Mouse (Mus musculus): ENCODE measurements at regions not wholly inside any gene's neighbourhood (a gene's known extent, or its start where the extent isn't known, plus 50 kb on each side); places are given as distances from the start of the nearest gene placed in this dataset.
A peak's percentile ranks its signal among the peaks of the same experiment; 100 is the strongest.

DNA sequence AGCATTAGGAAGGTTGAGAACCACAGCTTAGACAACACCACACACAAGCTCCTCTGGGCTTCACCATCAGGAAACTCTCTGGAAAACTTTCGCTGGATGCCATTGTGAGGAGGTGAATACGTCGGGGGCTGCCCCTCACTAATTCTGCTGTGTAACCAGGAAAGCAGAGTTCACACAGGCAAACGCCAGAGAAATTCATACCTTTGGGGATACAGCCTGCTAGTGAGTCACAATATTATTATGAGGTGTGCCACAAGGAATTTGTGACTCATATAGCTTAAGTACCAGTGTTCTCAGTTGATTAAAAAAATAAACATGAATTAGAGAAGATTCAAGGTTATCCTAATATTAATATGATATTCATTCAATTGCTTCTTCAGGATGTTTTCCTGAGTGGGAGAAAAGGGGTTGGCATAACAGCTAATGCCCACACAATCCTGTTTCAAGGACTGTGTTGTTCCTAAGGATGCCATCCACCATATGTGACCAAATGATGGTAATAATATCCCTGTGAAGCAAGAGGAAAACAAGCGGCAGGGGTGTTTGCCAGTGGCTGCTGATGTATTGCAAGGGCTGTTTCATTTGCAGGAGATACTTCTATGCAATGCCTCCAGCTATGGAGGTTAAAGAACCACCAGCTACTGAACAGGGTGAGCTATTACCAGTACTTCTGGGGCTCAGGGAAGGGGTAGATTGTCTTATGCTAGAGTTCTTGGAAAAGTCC lies 148.4 kb upstream of the Adra1b start:
- H3K27me3 ChIP-seq (ENCODE audit: control insufficient read depth, insufficient read depth, insufficient read length): no peaks in the 10 kb centered on the region
- H3K79me2 ChIP-seq (ENCODE audit: control insufficient read depth, insufficient read depth): no peaks in the 10 kb centered on the region
- H3K4me3 ChIP-seq (ENCODE audit: insufficient read depth, poor library complexity, severe bottlenecking): no peak overlapping the region
- H3K79me3 ChIP-seq (ENCODE audit: low read depth): no peaks in the 10 kb centered on the region
- H3ac ChIP-seq (ENCODE audit: control insufficient read depth, insufficient read length, low read depth): no peak overlapping the region
- H3K36me3 ChIP-seq (ENCODE audit: control insufficient read depth, insufficient read depth): no peaks in the 10 kb centered on the region
- TF ChIP-seq CEBPB (IDR thresholded peaks at IDR 0.05; ENCODE audit: low read depth): peak; percentile 45
- TF ChIP-seq FOSL1 (IDR thresholded peaks at IDR 0.05; ENCODE audit: insufficient read depth, low read length, poor library complexity, severe bottlenecking): peak; percentile 91
- no peak for TF ChIP-seq USF1 (IDR thresholded peaks at IDR 0.05; ENCODE audit: low read depth)

DNA sequence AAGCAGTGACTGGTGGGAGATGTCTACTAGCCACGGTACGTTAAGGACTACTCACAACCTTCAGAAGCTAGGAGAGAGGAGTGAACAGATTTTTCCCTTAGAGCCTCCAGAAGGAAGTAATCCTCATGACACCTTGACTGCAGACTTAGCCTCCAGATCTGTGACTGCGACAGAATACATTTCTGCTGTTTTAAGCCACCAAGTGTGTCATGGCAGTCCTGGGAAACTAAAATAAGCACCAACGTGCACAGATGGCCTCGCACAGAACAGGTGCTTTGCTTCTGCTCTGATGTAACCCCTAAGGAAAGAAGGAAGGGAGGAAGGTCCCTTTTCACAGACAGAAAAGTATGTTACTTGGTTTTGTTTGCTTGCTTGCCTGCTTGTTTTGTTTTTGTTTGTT lies 151.5 kb upstream of the Adra1b start:
- H3K27me3 ChIP-seq (ENCODE audit: control insufficient read depth, insufficient read depth, insufficient read length): no peaks in the 10 kb centered on the region
- no peaks in the 10 kb centered on the region for H3K79me2 ChIP-seq (ENCODE audit: control insufficient read depth, insufficient read depth)
- no peaks in the 10 kb centered on the region for H3K79me3 ChIP-seq (ENCODE audit: low read depth)
- no peak overlapping the region for H3ac ChIP-seq (ENCODE audit: control insufficient read depth, insufficient read length, low read depth)
- no peaks in the 10 kb centered on the region for H3K36me3 ChIP-seq (ENCODE audit: control insufficient read depth, insufficient read depth)
- H3K4me3 ChIP-seq (ENCODE audit: insufficient read depth, poor library complexity, severe bottlenecking): no peak overlapping the region
- TF ChIP-seq CTCF (IDR thresholded peaks at IDR 0.05; ENCODE audit: control insufficient read depth, insufficient read depth, insufficient read length) (no peak), CEBPB (IDR thresholded peaks at IDR 0.05; ENCODE audit: low read depth) (no peak), MYOD1 (IDR thresholded peaks at IDR 0.05; ENCODE audit: control insufficient read depth, insufficient read length, low read depth) (no peak), MAX (IDR thresholded peaks at IDR 0.05) (no peak), MYOG (IDR thresholded peaks at IDR 0.05; ENCODE audit: control insufficient read depth, extremely low read depth, insufficient read length) (no peak), USF1 (IDR thresholded peaks at IDR 0.05; ENCODE audit: low read depth) (no peak), FOSL1 (IDR thresholded peaks at IDR 0.05; ENCODE audit: insufficient read depth, low read length, poor library complexity, severe bottlenecking) (no peak)

DNA sequence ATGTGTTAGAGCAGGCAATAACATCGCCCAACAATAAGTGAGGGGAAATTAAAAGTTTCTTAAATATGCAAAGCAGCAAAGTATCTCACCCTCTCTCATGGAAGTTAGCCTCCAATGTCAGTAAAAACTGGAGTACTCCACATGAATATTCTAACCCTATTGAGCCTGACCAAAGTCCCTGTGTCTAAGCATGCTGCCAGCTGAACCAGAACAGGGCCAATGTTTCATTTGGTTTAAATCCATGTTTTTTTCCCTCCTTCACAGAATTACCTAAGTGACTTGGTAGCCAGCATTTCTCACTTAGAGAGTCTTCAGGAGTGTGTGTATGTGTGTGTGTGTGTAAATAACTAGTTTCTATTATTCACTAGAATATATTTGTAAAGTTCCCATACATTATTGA lies 161.4 kb upstream of the Adra1b start:
- H3K4me3 ChIP-seq (ENCODE audit: insufficient read depth, poor library complexity, severe bottlenecking): no peak overlapping the region
- no peak overlapping the region for H3ac ChIP-seq (ENCODE audit: control insufficient read depth, insufficient read length, low read depth)
- no peak for TF ChIP-seq CTCF (IDR thresholded peaks at IDR 0.05; ENCODE audit: control insufficient read depth, insufficient read depth, insufficient read length)
- no peak for TF ChIP-seq CEBPB (IDR thresholded peaks at IDR 0.05; ENCODE audit: low read depth)
- TF ChIP-seq MAX (IDR thresholded peaks at IDR 0.05): no peak
- TF ChIP-seq USF1 (IDR thresholded peaks at IDR 0.05; ENCODE audit: low read depth): no peak
- TF ChIP-seq MYOG (IDR thresholded peaks at IDR 0.05; ENCODE audit: control insufficient read depth, extremely low read depth, insufficient read length): no peak
- TF ChIP-seq FOSL1 (IDR thresholded peaks at IDR 0.05; ENCODE audit: insufficient read depth, low read length, poor library complexity, severe bottlenecking): no peak
- TF ChIP-seq MYOD1 (IDR thresholded peaks at IDR 0.05; ENCODE audit: control insufficient read depth, insufficient read length, low read depth): no peak
- H3K27me3 ChIP-seq (ENCODE audit: control insufficient read depth, insufficient read depth, insufficient read length): no peaks in the 10 kb centered on the region
- H3K79me2 ChIP-seq (ENCODE audit: control insufficient read depth, insufficient read depth): no peaks in the 10 kb centered on the region
- no peaks in the 10 kb centered on the region for H3K36me3 ChIP-seq (ENCODE audit: control insufficient read depth, insufficient read depth)
- H3K79me3 ChIP-seq (ENCODE audit: low read depth): no peaks in the 10 kb centered on the region

DNA sequence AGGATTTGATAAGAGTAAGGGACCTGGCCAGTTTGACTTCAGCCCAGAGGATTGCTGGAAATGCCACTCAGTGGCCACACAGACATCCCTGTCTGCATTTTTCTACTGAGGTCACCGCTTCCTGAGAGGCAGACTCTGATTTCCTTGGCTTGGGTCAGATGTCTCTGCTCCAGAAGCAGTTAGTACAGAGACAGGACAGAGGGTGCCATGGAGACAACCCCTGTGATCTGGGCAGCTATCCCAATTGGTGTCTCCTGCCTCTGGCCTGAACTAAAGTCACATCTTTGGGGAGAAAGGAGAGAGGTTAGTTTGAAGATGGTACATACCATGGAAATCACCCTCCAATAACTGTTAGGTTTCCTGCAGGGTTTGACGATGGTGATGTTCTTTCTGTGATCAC lies 165.2 kb upstream of the Adra1b start:
- no peaks in the 10 kb centered on the region for H3K79me2 ChIP-seq (ENCODE audit: control insufficient read depth, insufficient read depth)
- no peak overlapping the region for H3ac ChIP-seq (ENCODE audit: control insufficient read depth, insufficient read length, low read depth)
- TF ChIP-seq USF1 (IDR thresholded peaks at IDR 0.05; ENCODE audit: low read depth): no peak
- TF ChIP-seq CTCF (IDR thresholded peaks at IDR 0.05; ENCODE audit: control insufficient read depth, insufficient read depth, insufficient read length): no peak
- no peak for TF ChIP-seq FOSL1 (IDR thresholded peaks at IDR 0.05; ENCODE audit: insufficient read depth, low read length, poor library complexity, severe bottlenecking)
- TF ChIP-seq MYOG (IDR thresholded peaks at IDR 0.05; ENCODE audit: control insufficient read depth, extremely low read depth, insufficient read length): no peak
- TF ChIP-seq MYOD1 (IDR thresholded peaks at IDR 0.05; ENCODE audit: control insufficient read depth, insufficient read length, low read depth): no peak
- TF ChIP-seq CEBPB (IDR thresholded peaks at IDR 0.05; ENCODE audit: low read depth): no peak
- TF ChIP-seq MAX (IDR thresholded peaks at IDR 0.05): no peak
- no peaks in the 10 kb centered on the region for H3K36me3 ChIP-seq (ENCODE audit: control insufficient read depth, insufficient read depth)
- no peaks in the 10 kb centered on the region for H3K79me3 ChIP-seq (ENCODE audit: low read depth)
- H3K27me3 ChIP-seq (ENCODE audit: control insufficient read depth, insufficient read depth, insufficient read length): no peaks in the 10 kb centered on the region
- H3K4me3 ChIP-seq (ENCODE audit: insufficient read depth, poor library complexity, severe bottlenecking): no peak overlapping the region

DNA sequence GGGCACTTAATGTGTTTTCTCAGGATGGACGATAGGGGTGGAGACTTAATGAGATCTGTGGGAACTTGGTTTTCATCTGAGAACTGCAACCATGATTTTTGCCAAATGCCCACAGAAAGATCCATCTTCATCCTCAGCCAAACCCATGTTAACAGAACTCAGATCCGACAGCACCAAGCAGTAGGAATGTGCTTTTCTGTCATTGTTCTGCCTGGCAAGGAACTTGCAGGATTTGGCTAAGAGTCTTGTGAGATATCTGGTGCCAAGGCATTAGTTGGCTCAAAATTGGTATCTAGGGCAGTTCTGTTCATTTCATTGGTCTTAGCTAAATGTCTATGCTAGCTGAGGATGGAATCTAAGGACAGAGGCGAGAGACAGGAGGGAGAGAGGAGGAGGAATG lies 182.7 kb upstream of the Adra1b start:
- no peak for TF ChIP-seq MYOG (IDR thresholded peaks at IDR 0.05; ENCODE audit: control insufficient read depth, extremely low read depth, insufficient read length)
- no peak for TF ChIP-seq MYOD1 (IDR thresholded peaks at IDR 0.05; ENCODE audit: control insufficient read depth, insufficient read length, low read depth)
- Histone ChIP-seq H3K79me3 (ENCODE audit: low read depth) (no peaks in the 10 kb centered on the region), H3K27me3 (ENCODE audit: control insufficient read depth, insufficient read depth, insufficient read length) (no peaks in the 10 kb centered on the region), H3K4me3 (ENCODE audit: insufficient read depth, poor library complexity, severe bottlenecking) (no peak overlapping the region), H3K36me3 (ENCODE audit: control insufficient read depth, insufficient read depth) (no peaks in the 10 kb centered on the region), H3K79me2 (ENCODE audit: control insufficient read depth, insufficient read depth) (no peaks in the 10 kb centered on the region), H3ac (ENCODE audit: control insufficient read depth, insufficient read length, low read depth) (no peak overlapping the region)

DNA sequence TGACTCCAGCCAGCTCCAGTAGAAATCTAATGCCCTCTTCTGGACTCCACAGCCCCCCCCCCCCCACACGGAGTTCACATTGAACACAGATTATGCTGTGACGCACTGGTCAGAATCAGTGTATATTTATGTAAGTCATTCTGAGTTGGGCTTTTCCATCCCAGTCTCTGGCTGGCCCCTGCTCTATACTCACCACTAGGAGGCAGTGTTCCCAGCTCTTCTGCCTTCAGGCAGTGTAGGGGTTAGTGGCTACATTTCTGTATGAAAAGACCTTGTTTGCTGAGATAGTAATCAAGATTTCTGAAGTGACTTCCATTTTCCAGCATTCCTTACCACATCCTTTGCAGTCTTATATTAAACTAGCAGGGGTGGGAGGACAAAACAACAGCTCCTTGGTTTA lies 185.9 kb upstream of the Adra1b start:
- Histone ChIP-seq H3K4me3 (ENCODE audit: insufficient read depth, poor library complexity, severe bottlenecking) (no peak overlapping the region), H3K79me3 (ENCODE audit: low read depth) (no peaks in the 10 kb centered on the region), H3K27me3 (ENCODE audit: control insufficient read depth, insufficient read depth, insufficient read length) (no peaks in the 10 kb centered on the region), H3K36me3 (ENCODE audit: control insufficient read depth, insufficient read depth) (no peaks in the 10 kb centered on the region), H3ac (ENCODE audit: control insufficient read depth, insufficient read length, low read depth) (no peak overlapping the region), H3K79me2 (ENCODE audit: control insufficient read depth, insufficient read depth) (no peaks in the 10 kb centered on the region)
- no peak for TF ChIP-seq MYOD1 (IDR thresholded peaks at IDR 0.05; ENCODE audit: control insufficient read depth, insufficient read length, low read depth)
- no peak for TF ChIP-seq CTCF (IDR thresholded peaks at IDR 0.05; ENCODE audit: control insufficient read depth, insufficient read depth, insufficient read length)
- no peak for TF ChIP-seq MAX (IDR thresholded peaks at IDR 0.05)
- no peak for TF ChIP-seq FOSL1 (IDR thresholded peaks at IDR 0.05; ENCODE audit: insufficient read depth, low read length, poor library complexity, severe bottlenecking)
- no peak for TF ChIP-seq MYOG (IDR thresholded peaks at IDR 0.05; ENCODE audit: control insufficient read depth, extremely low read depth, insufficient read length)
- no peak for TF ChIP-seq USF1 (IDR thresholded peaks at IDR 0.05; ENCODE audit: low read depth)
- no peak for TF ChIP-seq CEBPB (IDR thresholded peaks at IDR 0.05; ENCODE audit: low read depth)

Data from C2C12 (cell line).